Mouse (Mus musculus) small intestine, adult 2 months (tissue): ENCODE measurements around the gene Ush2a. TPM values are rescaled to one million over a fixed set of nuclear protein-coding genes. Genes with fewer than 3 reads are reported as not detected.

Experiments
- H3K27ac ChIP-seq: fragments of 200-500 bp; 2 replicates; pipeline ENCODE4 v1.5.1; 2012; ENCODE audit warnings: low read depth, low read length, control low read depth, inconsistent platforms; ENCODE audit not compliant: insufficient read depth
- H3K27me3 ChIP-seq: fragments of 200-500 bp; 2 replicates; pipeline ENCODE4 v1.6.1; 2012; ENCODE audit warnings: mild to moderate bottlenecking, moderate library complexity, low read length, inconsistent platforms; ENCODE audit not compliant: control insufficient read depth, insufficient read depth
- H3K36me3 ChIP-seq: fragments of 200-500 bp; 2 replicates; pipeline ENCODE4 v1.6.1; 2012; ENCODE audit warnings: mild to moderate bottlenecking, low read length, control low read depth, inconsistent platforms; ENCODE audit not compliant: control insufficient read depth, insufficient read depth
- H3K4me1 ChIP-seq: fragments of 200-500 bp; 2 replicates; pipeline ENCODE4 v1.6.1; 2012; ENCODE audit warnings: low read length, inconsistent platforms, mixed read lengths; ENCODE audit not compliant: control insufficient read depth, insufficient read depth, insufficient read length
- H3K4me3 ChIP-seq: fragments of 200-500 bp; 2 replicates; pipeline ENCODE4 v1.5.1; 2012; ENCODE audit warnings: low read depth, mild to moderate bottlenecking, control low read depth, inconsistent platforms, low read length, moderate library complexity
- CTCF ChIP-seq: fragments of 200-500 bp; IDR thresholded peaks from 2 replicates; pipeline ENCODE4 v1.5.1; 2012; ENCODE audit warnings: low read depth, mild to moderate bottlenecking, control low read depth, inconsistent platforms, low read length, moderate library complexity, mixed read lengths; ENCODE audit not compliant: insufficient replicate concordance, insufficient read length; ENCODE audit errors: extremely low read depth
- POLR2A ChIP-seq: fragments of 200-500 bp; IDR thresholded peaks from 2 replicates; pipeline ENCODE4 v1.6.1; 2012; ENCODE audit warnings: low read depth, mild to moderate bottlenecking, control low read depth, inconsistent platforms, low read length, moderate library complexity
- WGBS: fragments of 180-500 bp; shearing (Covaris S2); methylation state at CpG from one replicate; pipeline ENCODE4 v1.1.7; 2018; 5-methylcytosine and 5-hydroxymethylcytosine counted together
- polyA plus RNA-seq: library from polyadenylated mRNA; depleted of rRNA; stranded (reverse); fragments of >200 nt; gene quantifications from 2 replicates; pipeline ENCODE4 v1.2.3, GENCODE M21; 2012

Gene Ush2a
- polyA plus RNA-seq, 1 experiment, result not detected

- WGBS, result 82% methylated on average over 8 of the region's 8 CpGs
Observed at GRCm38 (mm10) chr1:188728625-188729024, 466.8 kb downstream of the Ush2a start.

GRCm38 (mm10) chr1:188729179-188729578 lies 467.4 kb downstream of the Ush2a start:
- Histone ChIP-seq H3K27ac (no peak overlapping the region), H3K4me3 (no peak overlapping the region), H3K27me3 (no peaks in the 10 kb centered on the region), H3K4me1 (no peaks in the 10 kb centered on the region), H3K36me3 (no peaks in the 10 kb centered on the region)
- TF ChIP-seq CTCF (no peak), POLR2A (no peak)
- 58% methylated on average over 7 of the region's 7 CpGs for WGBS

More at GRCm38 (mm10) chr1:188728625-188729024, 466.8 kb downstream of the Ush2a start:
- Histone ChIP-seq H3K27ac (no peak overlapping the region), H3K4me3 (no peak overlapping the region), H3K4me1 (no peaks in the 10 kb centered on the region), H3K27me3 (no peaks in the 10 kb centered on the region), H3K36me3 (no peaks in the 10 kb centered on the region)
- TF ChIP-seq POLR2A, result no peak
- TF ChIP-seq CTCF, result no peak

GRCm38 (mm10) chr1:188734741-188735266 lies 473.0 kb downstream of the Ush2a start:
- Histone ChIP-seq H3K4me3 (no peak overlapping the region), H3K36me3 (no peaks in the 10 kb centered on the region), H3K27me3 (no peaks in the 10 kb centered on the region), H3K4me1 (no peaks in the 10 kb centered on the region), H3K27ac (no peak overlapping the region)
- WGBS, result 26% methylated on average over 7 of the region's 7 CpGs
- no peak for TF ChIP-seq CTCF
- TF ChIP-seq POLR2A, result no peak

GRCm38 (mm10) chr1:188742971-188743370 lies 481.1 kb downstream of the Ush2a start:
- H3K4me3 ChIP-seq, result no peak overlapping the region
- 34% methylated on average over 7 of the region's 7 CpGs for WGBS
- no peaks in the 10 kb centered on the region for H3K27me3 ChIP-seq
- no peaks in the 10 kb centered on the region for H3K4me1 ChIP-seq
- H3K36me3 ChIP-seq, result no peaks in the 10 kb centered on the region
- no peak for TF ChIP-seq POLR2A
- TF ChIP-seq CTCF, result no peak
- H3K27ac ChIP-seq, result no peak overlapping the region

- Histone ChIP-seq H3K27me3 (no peaks in the 10 kb centered on the region), H3K36me3 (no peaks in the 10 kb centered on the region), H3K4me3 (no peak overlapping the region), H3K27ac (no peak overlapping the region), H3K4me1 (no peaks in the 10 kb centered on the region)
- TF ChIP-seq CTCF, result no peak
- TF ChIP-seq POLR2A, result no peak
- WGBS, result 71% methylated on average over 15 of the region's 15 CpGs
Observed at GRCm38 (mm10) chr1:188755031-188755430, 493.2 kb downstream of the Ush2a start.

- WGBS, result 77% methylated on average over 3 of the region's 3 CpGs
- no peaks in the 10 kb centered on the region for H3K4me1 ChIP-seq
- no peaks in the 10 kb centered on the region for H3K36me3 ChIP-seq
- H3K27me3 ChIP-seq, result no peaks in the 10 kb centered on the region
- no peak overlapping the region for H3K27ac ChIP-seq
- TF ChIP-seq POLR2A, result no peak
- TF ChIP-seq CTCF, result no peak
- no peak overlapping the region for H3K4me3 ChIP-seq
Observed at GRCm38 (mm10) chr1:188760515-188760914, 498.7 kb downstream of the Ush2a start.

GRCm38 (mm10) chr1:188762463-188762862 lies 500.6 kb downstream of the Ush2a start:
- H3K4me1 ChIP-seq, result no peaks in the 10 kb centered on the region
- no peak overlapping the region for H3K4me3 ChIP-seq
- WGBS, result 74% methylated on average over 6 of the region's 6 CpGs
- no peaks in the 10 kb centered on the region for H3K27me3 ChIP-seq
- TF ChIP-seq CTCF (no peak), POLR2A (no peak)
- no peaks in the 10 kb centered on the region for H3K36me3 ChIP-seq
- H3K27ac ChIP-seq, result no peak overlapping the region
